Mouse (Mus musculus): ENCODE measurements around the gene Nxnl2.
"Not testable (repeated sequence)": the region's sequence is repeated elsewhere in the genome, so short reads cannot be mapped to it uniquely, and the experiment has no call there.

The Nxnl2 gene

GRCm38 (mm10) chr13:51166711-51167110 is 4.1 kb upstream of the Nxnl2 start:
- in situ Hi-C loops (cut with MboI; ENCODE audit: low pct_unique_long_range_greater_than_20kb in 1 of 2, low sequenced_read_pairs in 2 of 2, unreplicated experiment in 1 of 2): no loop called here

DNA sequence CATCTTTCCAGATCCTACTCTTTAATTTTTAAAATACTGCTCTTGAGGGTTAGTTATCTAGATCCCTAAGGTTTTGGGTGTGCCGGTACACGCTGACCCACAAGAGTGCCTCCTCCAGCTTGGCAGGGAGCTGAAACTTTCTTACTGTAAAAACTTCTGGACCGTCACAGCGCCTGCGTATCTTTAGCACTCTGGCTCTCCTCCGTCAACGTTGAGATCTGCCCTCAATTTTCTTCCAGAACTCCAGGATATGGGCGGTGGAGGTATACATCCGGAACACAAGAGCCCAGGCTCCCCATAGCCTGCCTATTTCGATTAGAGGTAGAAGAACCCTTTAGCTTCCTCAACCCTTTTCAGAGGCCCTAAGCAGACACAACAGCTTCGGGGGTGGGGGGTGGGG is 607 bp upstream of the Nxnl2 start:
- in situ Hi-C loops (cut with MboI; ENCODE audit: low pct_unique_long_range_greater_than_20kb in 1 of 2, low sequenced_read_pairs in 2 of 2, unreplicated experiment in 1 of 2): no loop called here

DNA sequence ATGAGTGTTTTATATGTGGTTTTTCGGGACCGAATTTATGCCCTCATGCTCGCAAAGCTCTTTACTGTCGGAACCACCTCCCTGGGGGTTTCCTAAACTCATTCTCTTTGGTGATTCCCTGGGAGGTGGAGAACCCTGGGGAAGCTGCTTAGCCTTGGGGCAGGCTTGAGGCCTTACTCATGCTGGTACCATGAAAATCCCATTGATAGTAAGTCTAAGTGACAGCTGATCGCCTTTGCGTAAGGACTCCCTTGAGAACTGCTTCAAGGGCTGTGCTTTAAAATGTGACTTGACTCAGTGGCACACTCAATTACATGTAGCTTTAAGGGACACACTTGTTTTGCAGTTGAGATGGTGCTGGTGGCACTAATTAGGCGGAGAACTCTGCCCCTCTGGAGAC is 1.8 kb downstream of the Nxnl2 start:
- in situ Hi-C loops (cut with MboI; ENCODE audit: low pct_unique_long_range_greater_than_20kb in 1 of 2, low sequenced_read_pairs in 2 of 2, unreplicated experiment in 1 of 2): no loop called here

DNA sequence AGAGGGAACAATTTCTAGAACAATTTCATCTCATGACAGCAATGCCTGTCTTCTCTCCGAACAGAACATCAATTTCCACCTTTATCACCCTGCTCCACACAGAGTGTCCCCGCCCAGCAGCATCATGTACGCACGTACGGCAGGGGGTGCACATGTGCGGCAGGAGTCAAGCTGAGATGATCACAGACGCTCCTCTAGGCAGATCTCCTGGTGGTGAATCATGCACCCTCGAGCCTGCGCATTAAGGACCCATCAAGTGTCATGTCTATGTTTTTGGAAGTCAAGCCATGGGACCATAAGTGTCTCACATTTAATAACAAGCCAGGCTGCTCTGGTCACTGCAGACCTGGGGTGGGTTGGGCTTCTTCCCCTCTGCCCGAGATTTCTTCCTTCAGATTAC is 8.1 kb downstream of the Nxnl2 start:
- in situ Hi-C loops (cut with MboI; ENCODE audit: low pct_unique_long_range_greater_than_20kb in 1 of 2, low sequenced_read_pairs in 2 of 2, unreplicated experiment in 1 of 2): no loop called here

GRCm38 (mm10) chr13:51179362-51179761 is 8.5 kb downstream of the Nxnl2 start:
- in situ Hi-C loops (cut with MboI; ENCODE audit: low pct_unique_long_range_greater_than_20kb in 1 of 2, low sequenced_read_pairs in 2 of 2, unreplicated experiment in 1 of 2): no loop called here

- in situ Hi-C loops (cut with MboI; ENCODE audit: low pct_unique_long_range_greater_than_20kb in 1 of 2, low sequenced_read_pairs in 2 of 2, unreplicated experiment in 1 of 2): no loop called here
Measured at GRCm38 (mm10) chr13:51182236-51182635, 11.4 kb downstream of the Nxnl2 start.

GRCm38 (mm10) chr13:51184896-51185295 is 14.1 kb downstream of the Nxnl2 start:
- in situ Hi-C loops (cut with MboI; ENCODE audit: low pct_unique_long_range_greater_than_20kb in 1 of 2, low sequenced_read_pairs in 2 of 2, unreplicated experiment in 1 of 2): no loop called here

DNA sequence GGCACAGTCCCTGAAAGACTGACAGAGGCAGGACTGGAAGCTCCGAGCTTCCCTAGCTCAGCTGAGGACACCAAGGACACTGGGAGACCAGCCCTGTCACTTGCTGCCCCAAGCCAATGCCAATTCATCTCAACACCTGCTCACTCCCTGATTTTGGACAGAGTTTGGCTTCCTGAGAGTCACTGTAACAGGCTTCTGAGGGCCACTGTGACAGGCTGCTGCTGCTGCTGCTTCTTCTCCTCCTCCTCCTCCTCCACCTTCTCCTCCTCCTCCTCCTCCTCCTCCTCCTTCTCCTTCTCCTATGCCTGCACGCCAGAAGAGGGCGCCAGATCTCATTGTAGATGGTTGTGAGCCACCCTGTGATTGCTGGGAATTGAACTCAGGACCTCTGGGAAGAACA is 19.5 kb downstream of the Nxnl2 start:
- in situ Hi-C loops (cut with MboI; ENCODE audit: low pct_unique_long_range_greater_than_20kb in 1 of 2, low sequenced_read_pairs in 2 of 2, unreplicated experiment in 1 of 2): no loop called here

GRCm38 (mm10) chr13:51191416-51192140 is 20.8 kb downstream of the Nxnl2 start:
- in situ Hi-C loops (cut with MboI; ENCODE audit: low pct_unique_long_range_greater_than_20kb in 1 of 2, low sequenced_read_pairs in 2 of 2, unreplicated experiment in 1 of 2): no loop called here

DNA sequence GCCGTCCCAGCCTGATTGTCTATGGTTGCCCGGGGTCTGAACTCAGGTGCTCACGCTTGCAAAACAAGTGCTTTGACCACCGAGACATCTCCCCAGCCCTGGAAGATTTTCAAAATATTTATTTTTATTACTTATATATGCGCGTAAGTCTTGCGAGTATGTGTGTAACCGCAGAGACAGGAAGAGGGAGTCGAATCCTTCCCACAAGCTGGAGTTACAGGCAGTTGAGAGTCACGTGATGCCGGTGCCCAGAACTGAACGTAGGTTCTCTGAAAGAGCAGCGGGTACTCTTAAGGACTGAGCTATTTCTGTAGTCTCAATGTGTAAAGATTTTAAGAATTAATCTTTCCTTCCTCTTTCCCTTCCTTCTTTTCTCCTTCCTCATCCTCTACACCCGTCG is 23.1 kb downstream of the Nxnl2 start:
- in situ Hi-C loops (cut with MboI; ENCODE audit: low pct_unique_long_range_greater_than_20kb in 1 of 2, low sequenced_read_pairs in 2 of 2, unreplicated experiment in 1 of 2): no loop called here

DNA sequence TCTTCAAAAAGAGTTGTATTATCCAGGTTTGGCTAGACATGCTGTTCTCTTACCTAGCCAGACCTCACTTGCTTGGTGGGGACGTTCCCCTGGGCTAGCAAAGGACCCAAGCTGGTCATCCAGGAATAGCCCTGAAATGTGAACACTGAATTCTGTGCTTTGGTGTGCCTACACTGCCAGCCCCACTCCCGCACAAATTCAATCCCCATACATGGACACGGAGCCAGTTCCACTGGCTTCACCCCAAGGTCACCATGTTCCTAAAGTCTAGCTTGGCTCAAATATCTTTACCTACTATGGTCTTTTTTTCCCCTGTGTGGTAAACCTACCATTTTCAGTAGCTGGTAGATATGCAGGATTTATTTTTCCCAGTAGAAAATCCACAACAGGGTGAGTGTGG is 26.9 kb downstream of the Nxnl2 start:
- in situ Hi-C loops (cut with MboI; ENCODE audit: low pct_unique_long_range_greater_than_20kb in 1 of 2, low sequenced_read_pairs in 2 of 2, unreplicated experiment in 1 of 2): no loop called here

DNA sequence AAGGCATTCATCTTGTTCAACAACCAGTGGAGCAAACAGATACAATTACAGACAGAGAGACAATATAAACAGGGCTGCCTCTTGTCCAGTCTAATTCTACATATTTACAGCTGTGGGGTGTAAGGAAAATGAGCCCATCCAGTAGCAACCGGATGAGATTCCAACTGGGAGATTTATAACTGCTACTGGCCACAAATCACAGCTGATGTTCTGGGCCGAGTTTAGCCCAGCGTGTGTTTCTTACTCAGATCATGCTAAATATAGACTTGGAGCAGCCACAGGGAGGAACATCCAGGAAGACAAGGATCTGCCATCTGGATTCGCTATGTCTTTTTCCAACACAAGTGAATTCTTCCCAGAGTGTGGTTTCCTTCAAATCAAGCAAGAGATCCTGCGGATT is 27.4 kb downstream of the Nxnl2 start:
- in situ Hi-C loops (cut with MboI; ENCODE audit: low pct_unique_long_range_greater_than_20kb in 1 of 2, low sequenced_read_pairs in 2 of 2, unreplicated experiment in 1 of 2): no loop called here

GRCm38 (mm10) chr13:51201985-51202843 is 31.4 kb downstream of the Nxnl2 start:
- in situ Hi-C loops (cut with MboI; ENCODE audit: low pct_unique_long_range_greater_than_20kb in 1 of 2, low sequenced_read_pairs in 2 of 2, unreplicated experiment in 1 of 2): not testable (repeated sequence)

GRCm38 (mm10) chr13:51202844-51203173 is 32.0 kb downstream of the Nxnl2 start:
- in situ Hi-C loops (cut with MboI; ENCODE audit: low pct_unique_long_range_greater_than_20kb in 1 of 2, low sequenced_read_pairs in 2 of 2, unreplicated experiment in 1 of 2): not testable (repeated sequence)

DNA sequence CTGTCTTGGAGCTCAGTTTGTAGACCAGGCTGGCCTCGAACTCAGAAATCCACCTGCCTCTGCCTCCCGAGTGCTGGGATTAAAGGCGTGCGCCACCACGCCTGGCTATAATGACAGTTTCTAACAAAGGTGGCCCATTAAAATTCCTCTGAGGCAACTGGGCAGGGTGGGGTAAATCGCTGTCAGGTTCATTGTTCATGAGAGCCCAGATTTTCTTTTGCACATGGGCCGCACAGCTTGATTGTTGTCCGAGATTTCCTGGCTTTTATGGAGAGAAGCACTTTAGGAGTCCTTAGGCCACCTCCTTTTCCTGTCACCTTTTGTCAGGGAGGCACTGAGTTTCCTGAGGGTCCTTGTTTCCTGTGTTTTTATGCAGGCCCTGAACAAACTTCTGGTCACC is 32.6 kb downstream of the Nxnl2 start:
- in situ Hi-C loops (cut with MboI; ENCODE audit: low pct_unique_long_range_greater_than_20kb in 1 of 2, low sequenced_read_pairs in 2 of 2, unreplicated experiment in 1 of 2): no loop called here

DNA sequence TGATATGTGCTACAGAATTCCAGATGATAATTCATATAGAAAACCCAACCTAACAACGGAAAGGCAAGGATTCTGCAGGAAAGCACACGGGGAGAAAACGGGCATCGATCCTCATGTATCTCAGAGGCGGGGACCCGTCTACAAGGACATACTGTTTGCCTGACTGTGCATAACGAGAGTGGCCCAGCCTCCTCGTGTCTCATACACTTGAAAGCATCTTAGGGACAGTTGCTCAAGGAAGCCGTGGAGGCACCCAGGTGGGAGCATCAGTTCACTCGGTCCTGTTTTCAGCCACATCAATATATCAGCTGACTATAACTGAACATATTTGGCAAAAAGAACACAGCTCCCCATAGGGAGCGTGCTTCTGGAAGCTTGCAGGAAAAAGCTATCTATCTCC is 33.3 kb downstream of the Nxnl2 start:
- in situ Hi-C loops (cut with MboI; ENCODE audit: low pct_unique_long_range_greater_than_20kb in 1 of 2, low sequenced_read_pairs in 2 of 2, unreplicated experiment in 1 of 2): not testable (repeated sequence)

GRCm38 (mm10) chr13:51207965-51208364 is 37.1 kb downstream of the Nxnl2 start:
- in situ Hi-C loops (cut with MboI; ENCODE audit: low pct_unique_long_range_greater_than_20kb in 1 of 2, low sequenced_read_pairs in 2 of 2, unreplicated experiment in 1 of 2): no loop called here

DNA sequence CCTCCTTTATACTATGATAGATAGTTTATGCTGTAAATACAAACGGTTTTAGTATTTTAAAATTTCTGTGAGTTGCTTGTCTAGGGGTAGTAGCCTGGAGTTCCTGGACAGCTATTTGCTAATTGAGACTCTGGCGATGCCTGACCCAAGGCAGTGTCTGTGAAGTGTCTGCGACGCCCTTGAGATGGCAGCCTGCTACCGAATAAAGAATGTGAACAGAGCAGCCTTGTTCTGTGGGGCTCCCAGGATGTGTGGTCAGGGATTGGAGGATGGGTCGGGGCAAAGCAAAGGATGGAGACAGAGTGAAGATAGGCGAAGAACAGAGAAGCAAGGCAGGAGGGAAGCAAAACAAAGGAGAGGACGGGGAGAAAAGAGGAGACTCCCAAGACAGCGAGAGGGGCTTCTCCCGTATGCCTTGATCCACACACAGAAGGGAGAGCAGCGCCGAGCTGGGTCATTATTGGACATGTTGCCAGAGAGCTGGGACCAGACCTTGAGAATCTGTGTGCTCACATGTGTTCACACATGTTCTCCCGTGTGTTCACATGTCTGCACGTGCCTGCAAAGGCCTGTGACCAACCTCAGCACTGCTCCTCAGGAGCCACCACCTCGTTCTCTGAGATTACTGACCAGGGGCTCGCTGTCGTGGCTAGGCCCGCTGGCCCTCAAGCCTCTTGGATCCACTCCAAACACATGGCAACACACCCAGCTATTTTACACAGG is 37.7 kb downstream of the Nxnl2 start:
- in situ Hi-C loops (cut with MboI; ENCODE audit: low pct_unique_long_range_greater_than_20kb in 1 of 2, low sequenced_read_pairs in 2 of 2, unreplicated experiment in 1 of 2): no loop called here

GRCm38 (mm10) chr13:51210639-51211038 is 39.8 kb downstream of the Nxnl2 start:
- in situ Hi-C loops (cut with MboI; ENCODE audit: low pct_unique_long_range_greater_than_20kb in 1 of 2, low sequenced_read_pairs in 2 of 2, unreplicated experiment in 1 of 2): loop anchor here (5.0 to 10.0 kb wide), 3 partner anchors 214 to 248 kb away; no protein-coding TSS in a partner anchor
